Mouse (Mus musculus) adrenal gland (tissue): ENCODE results near the gene Gpr149.

ENCODE experiments used
- intact Hi-C: fragments of 180-260 bp; cut with DNase I; formaldehyde crosslinking; loops from one replicate; pipeline ENCODE4 v1.15.1; 2025
- long read RNA-seq, 2 experiments: library from polyadenylated mRNA; unstranded; transcript quantifications; one replicate each; pipeline ENCODE4 v2.0.0; 2020; ENCODE audit warnings: borderline replicate concordance in 1 of 2; ENCODE audit not compliant: insufficient replicate concordance in 1 of 2

The Gpr149 gene
- long read RNA-seq, experiment 1: 0 reads
- long read RNA-seq, experiment 2: 0 reads

GRCm38 (mm10) chr3:62604973-62605372, at the start of gene Gpr149:
Gene Gpr149, minus strand, starts transcription at chr3:62605140.
- intact Hi-C loops: no loop called here

DNA sequence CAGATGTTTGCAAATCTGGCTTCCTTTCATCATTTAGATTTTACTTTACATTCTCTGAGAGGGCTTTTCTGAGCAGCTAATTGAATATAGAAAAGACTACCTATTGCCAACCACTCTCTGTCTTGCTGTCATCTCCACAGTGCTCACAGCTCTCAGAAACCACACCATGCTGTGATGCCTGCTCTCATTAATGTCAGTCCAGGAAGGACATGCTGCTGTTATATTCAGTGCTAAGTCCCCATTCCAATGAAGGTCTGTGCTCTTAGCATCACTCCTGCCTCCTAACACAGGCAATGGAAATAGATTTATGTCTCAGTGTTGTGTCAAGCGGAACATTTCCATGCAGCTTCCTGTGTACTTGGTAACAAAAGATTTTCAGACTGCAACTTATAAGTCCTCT, 45.6 kb upstream of the Gpr149 start:
- intact Hi-C loops: no loop called here

DNA sequence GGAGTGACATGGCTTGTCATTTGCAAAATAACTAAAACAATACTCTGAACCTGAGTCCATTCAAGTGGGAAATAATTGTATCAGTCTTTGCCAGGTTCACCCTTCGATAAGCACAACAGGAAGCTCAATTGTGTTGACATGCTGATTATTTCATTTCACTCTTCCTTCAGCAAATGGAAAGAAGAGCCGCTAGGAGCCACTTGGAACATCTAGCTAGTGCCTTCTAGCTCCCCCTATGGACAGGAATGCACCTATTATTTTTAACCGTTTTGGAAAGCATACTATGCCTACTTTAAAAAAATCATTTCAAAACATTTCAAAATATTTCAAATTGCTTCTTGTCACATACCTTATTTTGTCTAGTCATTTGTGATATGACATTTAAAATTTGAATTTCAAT, 5.9 kb upstream of the Gpr149 start:
- intact Hi-C loops: no loop called here

GRCm38 (mm10) chr3:62605931-62606330, 991 bp upstream of the Gpr149 start:
- intact Hi-C loops: no loop called here

- intact Hi-C loops: no loop called here
These were observed 921 bp downstream of the Gpr149 start for GRCm38 (mm10) chr3:62604047-62604391.

DNA sequence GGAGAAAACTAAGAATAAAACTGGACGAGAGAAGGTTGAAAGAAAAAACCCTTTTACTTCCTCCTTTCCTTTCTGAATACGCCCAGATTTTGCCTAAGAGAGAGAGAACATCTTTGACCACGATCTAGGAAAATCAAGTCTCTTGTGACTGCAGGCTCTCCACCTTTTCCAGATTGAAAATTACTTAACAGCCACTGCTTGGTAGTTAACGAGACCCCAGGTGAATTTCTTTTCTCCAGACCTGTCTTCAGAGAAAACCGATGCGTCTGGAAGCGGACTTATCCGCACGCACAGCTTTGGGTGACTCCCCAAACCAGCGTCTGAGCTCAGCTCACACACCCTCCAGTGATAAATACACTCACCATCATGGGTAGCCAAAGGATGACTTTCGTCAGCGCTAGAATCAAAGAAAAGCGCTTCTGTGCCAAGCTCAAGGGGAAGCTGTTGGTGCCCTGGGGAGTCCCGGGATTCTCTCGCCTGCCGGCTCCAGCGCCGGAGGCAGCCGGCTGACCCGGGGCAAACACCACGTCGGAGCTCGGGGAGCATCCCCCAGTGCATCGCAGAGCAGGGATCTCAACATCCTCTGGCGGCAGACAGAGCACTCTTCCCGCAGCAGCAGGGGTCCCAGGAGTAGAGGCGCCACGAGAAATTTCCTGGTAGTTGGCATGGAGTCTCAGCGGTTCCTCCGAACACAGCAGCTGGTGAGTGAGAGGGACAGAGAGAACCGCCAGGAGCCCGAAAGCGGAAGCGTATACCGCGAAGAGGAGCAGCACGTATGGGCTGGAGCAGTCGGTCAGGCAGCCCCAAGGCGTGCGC, 1.5 kb downstream of the Gpr149 start:
- intact Hi-C loops: no loop called here

- intact Hi-C loops: no loop called here
These were observed 2.5 kb downstream of the Gpr149 start for GRCm38 (mm10) chr3:62602466-62602865.

DNA sequence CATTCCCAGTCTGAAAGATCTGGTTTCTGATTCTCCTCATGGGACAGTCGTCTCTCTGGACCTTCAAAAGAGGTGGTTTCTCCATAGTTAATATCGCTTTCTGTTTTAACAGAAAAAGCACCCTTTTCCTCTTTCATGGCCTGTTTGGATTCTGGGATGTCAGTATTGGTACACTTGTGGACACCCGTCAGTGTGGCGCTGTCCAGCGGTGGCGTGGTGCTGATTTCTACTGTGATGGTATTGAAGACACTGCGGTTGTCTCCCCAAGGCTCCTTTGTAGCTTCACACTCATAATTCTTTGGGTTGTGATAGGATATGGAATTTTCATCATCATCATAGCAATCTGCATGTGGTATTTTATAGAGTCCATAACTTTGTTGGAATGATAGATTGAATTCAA, 10.1 kb downstream of the Gpr149 start:
- intact Hi-C loops: no loop called here

DNA sequence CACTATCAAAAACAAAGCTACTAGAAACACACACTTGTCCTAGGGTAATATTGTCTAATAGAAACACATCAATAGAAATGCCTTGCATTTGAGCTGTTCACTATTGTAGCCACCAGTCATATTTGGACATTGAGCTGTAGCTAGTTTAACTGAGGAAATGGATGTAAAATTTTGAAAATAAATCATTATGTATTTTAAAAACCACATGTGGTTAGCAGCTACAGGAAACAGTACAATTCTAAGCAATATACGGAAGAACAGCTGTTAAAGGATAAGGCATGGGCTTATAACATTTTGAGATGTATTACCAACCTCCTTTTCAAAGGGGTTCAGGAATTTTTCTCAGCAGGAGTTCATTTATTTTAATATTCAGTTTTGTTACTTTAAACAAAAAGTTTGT, 19.9 kb downstream of the Gpr149 start:
- intact Hi-C loops: no loop called here

GRCm38 (mm10) chr3:62527593-62527992, 77.3 kb downstream of the Gpr149 start:
- intact Hi-C loops: loop anchor here (5.0 kb wide), 1 partner anchor 335 kb away; no protein-coding TSS in a partner anchor

- intact Hi-C loops: loop anchor here (5.0 kb wide), 1 partner anchor 335 kb away; no protein-coding TSS in a partner anchor
These were observed 77.8 kb downstream of the Gpr149 start for GRCm38 (mm10) chr3:62527160-62527559.

- intact Hi-C loops: no loop called here
These were observed 97.7 kb downstream of the Gpr149 start for GRCm38 (mm10) chr3:62507206-62507647.

DNA sequence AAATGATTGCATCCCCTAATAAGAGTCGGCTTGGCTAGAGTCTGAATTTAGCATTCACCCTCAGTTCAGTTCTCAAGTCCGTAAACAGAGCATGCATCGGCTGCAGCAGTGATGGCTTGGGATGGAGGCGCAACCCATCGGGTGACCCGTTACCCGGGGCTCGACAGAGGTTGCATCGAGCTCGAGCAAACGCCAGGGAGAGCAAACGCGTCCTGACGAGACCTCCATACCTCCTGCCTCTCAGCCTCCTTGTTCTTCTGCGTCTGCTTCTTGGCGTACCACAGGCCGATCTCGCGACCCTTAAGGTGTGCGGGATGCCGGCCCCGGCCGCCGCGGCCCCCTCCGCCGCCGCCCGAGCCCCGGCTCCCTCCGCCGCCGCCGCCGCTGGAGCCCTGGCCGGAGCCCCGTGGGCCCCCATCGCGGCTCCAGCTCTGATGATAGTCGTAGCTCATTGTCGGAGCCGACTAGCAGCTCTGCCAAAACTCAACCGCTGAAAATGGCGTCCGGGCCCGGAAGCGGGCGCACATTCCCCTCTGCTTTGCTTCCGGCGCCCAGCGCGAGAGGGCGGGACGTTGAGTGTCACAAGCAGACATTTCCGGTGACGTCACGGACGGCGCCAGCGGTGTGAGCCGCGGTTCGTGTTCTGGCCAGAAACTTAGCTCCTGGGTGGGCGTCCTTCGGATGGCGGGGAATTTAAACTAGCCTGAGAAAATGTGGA, 98.3 kb downstream of the Gpr149 start, which contains the start of gene Dhx36:
TSS of gene Dhx36 (minus strand) at position 517 of the 718 bp plus-strand sequence.
- intact Hi-C loops: no loop called here

GRCm38 (mm10) chr3:62505166-62505900, 99.6 kb downstream of the Gpr149 start:
- intact Hi-C loops: no loop called here

DNA sequence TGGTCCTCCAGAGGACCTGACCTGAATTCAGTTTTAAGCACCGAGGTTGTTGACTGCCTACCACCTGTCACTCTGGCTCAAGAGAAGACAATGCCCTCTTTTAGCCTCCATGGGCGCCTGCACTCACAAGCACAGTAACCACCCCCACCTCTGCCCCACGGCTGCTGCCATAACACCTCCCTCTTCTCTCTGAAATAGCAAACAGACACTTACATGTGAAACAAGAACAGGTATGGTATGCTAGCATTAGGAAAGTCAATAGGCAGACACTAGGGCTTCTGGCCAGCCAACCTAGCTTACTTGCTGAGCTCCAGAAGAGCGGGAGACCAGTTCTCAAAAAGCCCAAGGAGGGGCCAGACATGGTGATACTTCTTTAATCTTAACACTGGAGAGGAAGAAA, 105.6 kb downstream of the Gpr149 start:
- intact Hi-C loops: no loop called here

DNA sequence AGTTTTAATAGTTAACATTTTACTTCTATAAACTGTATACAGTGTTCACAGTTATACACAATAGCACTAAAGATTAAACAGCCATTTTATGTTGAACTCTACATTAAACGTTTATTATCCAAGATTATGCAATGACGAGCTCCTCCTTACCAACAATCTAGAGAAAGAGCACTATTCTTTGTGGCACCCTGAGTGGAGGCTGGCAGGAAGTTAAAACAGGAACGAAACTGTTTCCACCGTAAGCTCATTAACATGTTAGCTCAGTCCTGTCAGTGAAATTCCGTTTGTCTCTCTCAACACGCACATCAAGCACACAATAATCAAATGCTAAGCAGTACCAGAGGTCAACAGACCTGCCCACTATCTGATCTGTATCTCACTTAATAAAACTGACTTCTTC, 112.4 kb downstream of the Gpr149 start:
- intact Hi-C loops: no loop called here

GRCm38 (mm10) chr3:62484340-62484739, 120.6 kb downstream of the Gpr149 start:
- intact Hi-C loops: no loop called here
